8 mouse cellular contexts compared by ENCODE assay signal in the genomic region with DNA sequence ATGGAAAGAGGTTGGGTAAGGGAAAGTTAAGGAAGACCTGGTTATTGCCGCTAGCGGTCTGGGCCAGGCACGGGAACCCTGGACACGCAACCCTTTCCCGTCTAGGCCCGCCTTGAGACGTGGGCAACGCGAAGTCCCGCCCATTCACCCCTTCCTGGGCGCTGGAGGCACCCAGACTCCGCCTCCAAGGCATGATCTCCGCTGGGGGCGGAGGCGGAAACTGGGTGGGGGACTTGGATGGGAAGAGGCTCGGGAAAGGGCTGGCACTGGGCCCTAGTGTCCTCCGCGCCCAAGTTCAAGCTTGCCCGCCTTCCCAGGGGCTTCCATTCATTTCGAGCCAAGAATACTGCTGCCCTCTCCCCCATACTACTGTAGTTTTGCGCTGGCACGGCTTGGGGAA. TPM values are rescaled to one million over a fixed set of nuclear protein-coding genes. Genes with fewer than 3 reads are reported as not detected.
DNase-seq lines count a peak whose midpoint lies in the region; ATAC-seq lines count a peak whose summit lies in the region.

Gene Efemp2, plus strand, starts transcription at position 235 of the 400 bp plus-strand sequence.

- peak; percentile 79 for DNase-seq in cerebellum, adult 11-12 months
- no peak for DNase-seq in cerebellum, adult 11 months
- peak; percentile 61 for DNase-seq in embryo, embryonic 11.5 days (ENCODE audit: low read depth, low spot score)
- peak; percentile 99 for DNase-seq in heart, adult 11 months
- peak; percentile 80 for DNase-seq in kidney, adult 11 months

- H3K9ac ChIP-seq in limb, embryonic 12.5 days (replicated peaks): peak within 1 kb of the TSS; percentile 93
- peak within 1 kb of the TSS; percentile 92 for H3K9ac ChIP-seq in midbrain, embryonic 12.5 days (replicated peaks)
- peak within 1 kb of the TSS; percentile 70 for H3K9ac ChIP-seq in stomach, embryonic 14.5 days (replicated peaks; ENCODE audit: low read depth, low read length)

- H3K36me3 ChIP-seq in limb, embryonic 12.5 days: peaks cover 27% of the 10 kb centered on the region
- H3K36me3 ChIP-seq in midbrain, embryonic 12.5 days: peaks cover 6% of the 10 kb centered on the region; the same call in 1 of the 2 replicates
- peaks cover 6% of the 10 kb centered on the region; the same call in 1 of the 2 replicates for H3K36me3 ChIP-seq in stomach, embryonic 14.5 days (ENCODE audit: control insufficient read depth, insufficient read depth, low read length)

- H3K4me3 ChIP-seq in limb, embryonic 12.5 days (replicated peaks): peak within 1 kb of the TSS; percentile 76
- H3K4me3 ChIP-seq in midbrain, embryonic 12.5 days: peak within 1 kb of the TSS; percentile 63
- H3K4me3 ChIP-seq in stomach, embryonic 14.5 days (ENCODE audit: low read depth, low read length): peak within 1 kb of the TSS; percentile 55

- peaks cover 25% of the 10 kb centered on the region for H3K4me1 ChIP-seq in limb, embryonic 12.5 days (replicated peaks)
- peaks cover 25% of the 10 kb centered on the region for H3K4me1 ChIP-seq in midbrain, embryonic 12.5 days
- peaks cover 5% of the 10 kb centered on the region for H3K4me1 ChIP-seq in stomach, embryonic 14.5 days (ENCODE audit: control insufficient read depth, insufficient read depth, low read length)

- H3K9me3 ChIP-seq in limb, embryonic 12.5 days: 0 out of 2 replicates have a peak, but pooled peaks cover 3% of the 10 kb centered on the region
- H3K9me3 ChIP-seq in midbrain, embryonic 12.5 days: no peaks in the 10 kb centered on the region
- no peaks in the 10 kb centered on the region for H3K9me3 ChIP-seq in stomach, embryonic 14.5 days (ENCODE audit: control insufficient read depth, low read depth, low read length)

- WGBS in limb, embryonic 12.5 days: 1% methylated on average over 22 of the region's 22 CpGs
- WGBS in midbrain, embryonic 12.5 days: under 1% methylated on average over 22 of the region's 22 CpGs
- WGBS in stomach, embryonic 14.5 days: 0% methylated on average over 22 of the region's 22 CpGs

- ATAC-seq in limb, embryonic 12.5 days (ENCODE audit: insufficient number of reproducible peaks, insufficient read depth, low FRiP score, low TSS enrichment, low read depth): peak; percentile 32
- ATAC-seq in midbrain, embryonic 12.5 days (ENCODE audit: low FRiP score, low read depth): peak; percentile 59
- peak; percentile 82 for ATAC-seq in stomach, embryonic 14.5 days (ENCODE audit: insufficient number of reproducible peaks, insufficient read depth, low FRiP score, low read depth)

- no peaks in the 10 kb centered on the region for H3K27me3 ChIP-seq in limb, embryonic 12.5 days
- H3K27me3 ChIP-seq in midbrain, embryonic 12.5 days: no peaks in the 10 kb centered on the region
- no peaks in the 10 kb centered on the region for H3K27me3 ChIP-seq in stomach, embryonic 14.5 days (ENCODE audit: control insufficient read depth, insufficient read depth, low read length)

- H3K4me2 ChIP-seq in limb, embryonic 12.5 days: peak within 1 kb of the TSS; percentile 79
- peak within 1 kb of the TSS; percentile 97 for H3K4me2 ChIP-seq in midbrain, embryonic 12.5 days (replicated peaks)
- peak within 1 kb of the TSS; percentile 82 for H3K4me2 ChIP-seq in stomach, embryonic 14.5 days (replicated peaks; ENCODE audit: low read depth, low read length)

- H3K27ac ChIP-seq in limb, embryonic 12.5 days: peak within 1 kb of the TSS; percentile 94
- peak within 1 kb of the TSS; percentile 71 for H3K27ac ChIP-seq in midbrain, embryonic 12.5 days (replicated peaks)
- H3K27ac ChIP-seq in stomach, embryonic 14.5 days (ENCODE audit: low read length): peak within 1 kb of the TSS; percentile 90

RNA-seq across cellular contexts. Expression of gene Efemp2, which starts in this region (rescaled TPM):
- 138 and 139 TPM in 2 replicates for polyA plus RNA-seq in limb, embryonic 12.5 days (2016; fragmentation: Nextera tagmentation; extraction: Ambion mirVana)
- 57.9 and 68.9 TPM in 2 replicates for polyA plus RNA-seq in midbrain, embryonic 12.5 days (2016; fragmentation: Nextera tagmentation; extraction: Ambion mirVana)
- 177 and 179 TPM in 2 replicates for polyA plus RNA-seq in stomach, embryonic 14.5 days (2014; fragmentation: Nextera tagmentation; extraction: Ambion mirVana)

Comparison
In these comparisons a context has a peak if more than half of its experiments do, and no peak if none do; other contexts are left out.
1. ATAC-seq: peak in every context shown above with its lines; median percentile 82 in stomach, embryonic 14.5 days; 59 in midbrain, embryonic 12.5 days; 32 in limb, embryonic 12.5 days.